Mouse (Mus musculus) embryonic stem cell, embryonic (primary cell): ENCODE measurements around the gene Rab3b.

ENCODE experiments used
- CTCF ChIA-PET, 4 experiments: fragments of 300-600 bp in 2 of 4; fragments of 350-600 bp in 2 of 4; sonication (Branson Sonifier 250); formaldehyde crosslinking; loops; one replicate each; lab custom pipeline; 2022; ENCODE audit warnings: inconsistent platforms in 2 of 4; lab: Charles Lee
- POLR2A ChIA-PET, 4 experiments: fragments of 300-600 bp in 2 of 4; fragments of 350-600 bp in 2 of 4; sonication (Branson Sonifier 250); formaldehyde crosslinking; loops; one replicate each; lab custom pipeline; 2022; ENCODE audit warnings: antibody characterized with exemption in 4 of 4, inconsistent platforms in 1 of 4; lab: Charles Lee

Gene Rab3b

DNA sequence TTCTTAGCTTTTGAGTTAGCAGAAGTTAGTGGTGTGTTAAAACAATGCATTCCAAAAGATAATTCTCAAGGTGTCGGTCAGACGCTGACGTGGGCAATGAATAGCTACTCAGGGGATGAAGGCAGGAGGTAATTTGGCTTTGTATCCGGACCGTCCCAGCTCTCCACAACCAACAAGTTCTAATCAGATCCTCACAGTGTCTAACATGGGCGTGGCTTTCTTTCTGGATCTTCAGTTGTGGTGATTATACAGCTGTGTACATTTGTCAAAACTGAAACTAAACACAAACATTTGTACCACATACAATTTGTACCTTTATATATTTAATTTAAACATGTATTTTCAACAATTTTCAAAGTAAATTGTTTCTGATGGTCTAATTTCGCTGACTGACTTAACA, 12.1 kb upstream of the Rab3b start:
- CTCF ChIA-PET = interaction anchor here in 1 of 4 experiments (0.6 kb wide), 1 partner anchor 11 kb away, joined by 4 read pairs; no protein-coding TSS in a partner anchor
- POLR2A ChIA-PET = interaction anchor here in 1 of 4 experiments (0.5 to 0.8 kb wide), 2 partner anchors 18 to 106 kb away, joined by 3 read pairs; partner anchors contain the start of gene A730015C16Rik

DNA sequence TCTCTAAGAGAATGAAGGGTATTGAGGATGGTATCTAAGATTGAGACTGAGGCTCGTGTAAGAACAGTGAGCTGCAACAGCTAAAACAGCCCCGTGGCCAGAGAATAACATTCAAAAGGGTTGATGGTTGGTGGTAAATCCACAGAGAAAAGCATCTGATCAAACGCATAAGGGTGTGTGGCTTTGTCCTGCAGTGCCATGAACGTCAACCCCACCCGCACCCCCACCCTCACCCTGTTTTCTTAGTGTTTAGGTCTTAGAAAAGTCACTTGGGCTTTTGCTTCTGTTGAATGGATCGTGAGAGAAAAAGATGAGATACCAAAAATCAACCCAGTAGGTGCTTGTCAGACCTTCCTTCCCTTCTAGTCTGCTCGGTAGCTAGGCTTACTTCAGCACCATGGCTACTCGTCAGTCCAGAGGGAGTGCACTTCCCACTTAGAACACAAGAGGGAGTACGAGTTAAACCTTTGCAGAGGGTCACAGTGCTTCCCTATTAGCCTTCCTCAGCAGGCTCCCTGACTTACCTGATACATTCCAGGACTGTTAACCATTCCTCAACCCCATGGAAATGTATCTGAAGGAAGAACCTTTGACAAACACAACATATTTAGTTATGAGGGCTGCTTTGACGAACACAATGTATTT, 9.0 kb upstream of the Rab3b start:
- ChIA-PET POLR2A (interaction anchor here in 3 of 4 experiments (0.6 to 2.2 kb wide), 14 partner anchors 9 to 1062 kb away, joined by 3 to 11 read pairs (median 4); no protein-coding TSS in a partner anchor), CTCF (interaction anchor here (0.5 to 2.3 kb wide), 35 partner anchors 9 to 1066 kb away, joined by 3 to 11 read pairs (median 4); partner anchors contain the start of genes Btf3l4 (in 1 of the 4), Kti12 (in 1 of the 4) and Rab3b (in 1 of the 4))

DNA sequence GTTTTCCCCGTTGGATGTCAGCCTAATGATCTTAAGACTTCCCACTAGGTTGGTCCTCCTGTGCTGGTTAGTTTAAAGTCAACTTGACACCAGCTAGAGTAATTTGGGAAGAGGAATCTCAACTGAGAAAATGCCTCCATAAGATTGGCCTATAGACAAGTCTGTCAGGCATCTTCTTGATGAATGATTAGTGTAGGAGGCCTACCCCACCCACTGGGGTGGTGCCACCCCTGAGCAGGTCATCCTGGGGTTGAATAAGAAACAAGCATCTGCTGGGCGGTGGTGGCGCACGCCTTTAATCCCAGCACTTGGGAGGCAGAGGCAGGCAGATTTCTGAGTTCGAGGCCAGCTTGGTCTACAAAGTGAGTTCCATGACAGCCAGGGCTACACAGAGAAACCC, 5.1 kb upstream of the Rab3b start:
- ChIA-PET POLR2A (interaction anchor here in 1 of 4 experiments (0.9 kb wide), 1 partner anchor 39 kb away, joined by 3 read pairs; the partner anchor contains the start of gene Txndc12), CTCF (no interaction called here)

DNA sequence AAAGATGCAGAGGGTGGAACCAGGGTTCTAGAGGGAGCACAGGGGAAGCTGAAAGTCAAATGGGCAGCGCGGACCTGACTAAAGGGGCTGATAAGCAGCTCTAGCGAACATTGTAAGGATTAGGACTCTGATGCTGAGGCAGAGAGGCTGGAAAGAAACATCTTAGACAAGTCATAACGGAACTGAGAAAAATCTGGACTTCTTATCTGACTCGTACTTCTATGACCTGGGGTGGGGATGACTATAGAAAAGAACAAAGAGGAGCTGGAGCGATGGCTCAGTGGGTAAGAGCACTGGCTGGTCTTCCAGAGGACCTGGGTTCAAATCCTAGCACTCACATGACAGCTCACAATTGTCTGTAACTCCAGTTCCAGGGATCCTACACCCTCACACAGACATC, 962 bp upstream of the Rab3b start:
- CTCF ChIA-PET = interaction anchor here in 1 of 4 experiments (0.6 to 2.3 kb wide), 2 partner anchors 8 to 12 kb away, joined by 3 to 10 read pairs; no protein-coding TSS in a partner anchor
- POLR2A ChIA-PET = interaction anchor here in 3 of 4 experiments (0.7 to 2.4 kb wide), 6 partner anchors 22 to 340 kb away, joined by 3 to 10 read pairs (median 5); partner anchors contain the start of gene Btf3l4 (in 1 of the 3)

DNA sequence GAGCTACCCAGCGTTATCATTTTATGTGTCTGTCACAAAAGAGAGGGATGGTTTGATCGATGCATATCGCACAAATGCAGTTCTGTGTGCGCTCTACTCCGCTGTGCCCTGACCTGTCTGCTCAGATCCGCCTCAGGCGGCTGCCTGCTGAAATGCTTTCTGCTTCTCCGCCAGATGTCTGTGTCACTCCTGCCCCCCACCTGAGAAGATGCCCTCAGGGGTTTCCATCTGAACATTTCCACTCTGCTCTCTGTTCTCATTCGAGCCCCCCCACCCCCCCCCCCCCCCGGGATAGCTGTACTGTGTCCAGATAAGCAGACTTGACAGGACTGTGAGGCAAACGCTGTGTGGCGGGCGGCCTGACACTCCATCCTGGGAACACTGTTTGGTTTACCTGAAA, 5.0 kb downstream of the Rab3b start:
- POLR2A ChIA-PET = interaction anchor here in 2 of 4 experiments (0.6 to 1.2 kb wide), 6 partner anchors 14 to 109 kb away, joined by 3 to 5 read pairs (median 3); no protein-coding TSS in a partner anchor
- CTCF ChIA-PET = no interaction called here

DNA sequence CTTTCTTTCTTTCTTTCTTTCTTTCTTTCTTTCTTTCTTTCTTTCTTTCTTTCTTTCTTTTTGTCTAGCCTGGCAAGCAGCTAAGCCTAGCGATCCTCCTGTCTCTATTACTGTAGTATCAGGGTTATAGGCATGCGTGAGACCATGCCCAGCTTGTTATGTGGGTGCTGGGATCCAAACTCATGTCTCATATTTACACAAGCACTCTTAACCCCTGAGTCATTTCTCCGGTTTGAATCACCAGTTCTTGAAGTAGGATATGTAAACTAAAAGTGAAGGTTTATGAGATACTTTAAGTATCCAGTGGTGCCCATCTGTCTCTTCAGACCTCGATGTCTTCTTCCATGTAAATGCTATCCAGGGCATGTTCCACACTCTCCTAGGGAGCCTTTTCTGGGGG, 8.6 kb downstream of the Rab3b start:
- POLR2A ChIA-PET = interaction anchor here in 2 of 4 experiments (0.6 to 1.2 kb wide), 7 partner anchors 13 to 546 kb away, joined by 3 to 5 read pairs (median 3); partner anchors contain the start of gene Btf3l4 (in 1 of the 2)
- CTCF ChIA-PET = interaction anchor here in 1 of 4 experiments (0.9 kb wide), 1 partner anchor 18 kb away, joined by 3 read pairs; no protein-coding TSS in a partner anchor

DNA sequence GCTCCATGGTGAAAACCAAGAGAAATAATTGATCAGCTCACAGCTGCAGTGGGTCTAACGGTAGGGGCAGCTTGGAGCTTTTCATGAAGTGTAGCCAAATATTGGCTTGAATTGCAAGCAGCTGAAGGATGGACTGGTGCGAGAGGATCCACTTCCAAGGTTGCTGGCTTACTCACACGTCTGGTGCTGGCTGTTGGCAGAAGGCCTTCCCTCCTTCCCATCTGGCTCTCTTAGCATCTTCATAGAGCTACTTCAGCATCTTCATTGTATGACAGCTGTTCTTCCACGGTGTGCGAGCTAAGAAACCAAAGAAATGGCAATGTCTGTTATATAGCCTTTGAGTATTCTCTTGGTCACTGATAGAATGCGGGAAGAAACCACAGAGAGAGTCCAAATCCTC, 12.0 kb downstream of the Rab3b start:
- POLR2A ChIA-PET = interaction anchor here in 2 of 4 experiments (0.9 to 1.1 kb wide), 2 partner anchors 11 to 16 kb away, joined by 3 read pairs; no protein-coding TSS in a partner anchor
- CTCF ChIA-PET = interaction anchor here in 1 of 4 experiments (0.6 kb wide), 1 partner anchor 147 kb away, joined by 3 read pairs; no protein-coding TSS in a partner anchor

DNA sequence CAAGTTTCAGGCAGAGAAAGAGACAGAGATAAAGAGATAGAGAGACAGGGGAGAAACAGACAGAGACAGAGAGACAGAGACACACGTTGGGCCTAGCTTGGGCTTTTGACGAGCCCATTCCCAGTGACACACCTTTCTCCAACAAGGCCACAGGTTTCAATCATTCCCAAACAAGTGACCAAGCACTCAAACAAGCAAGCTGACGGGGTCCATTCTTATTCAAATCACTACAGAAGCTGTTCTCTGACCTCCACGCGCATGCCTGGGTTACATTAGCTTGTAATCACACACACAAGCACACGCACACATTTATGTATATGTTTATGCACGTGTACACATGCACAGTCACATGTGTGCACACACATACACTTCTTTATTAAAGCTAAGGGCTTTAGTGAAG, 21.6 kb downstream of the Rab3b start:
- POLR2A ChIA-PET = interaction anchor here (0.6 to 2.7 kb wide), 24 partner anchors 9 to 427 kb away, joined by 3 to 10 read pairs (median 3); partner anchors contain the start of genes Rab3b (in 2 of the 4), A730015C16Rik (in 1 of the 4) and Nrd1 (in 1 of the 4)
- CTCF ChIA-PET = interaction anchor here in 3 of 4 experiments (0.5 to 0.7 kb wide), 3 partner anchors 31 to 875 kb away, joined by 3 to 9 read pairs (median 3); no protein-coding TSS in a partner anchor

DNA sequence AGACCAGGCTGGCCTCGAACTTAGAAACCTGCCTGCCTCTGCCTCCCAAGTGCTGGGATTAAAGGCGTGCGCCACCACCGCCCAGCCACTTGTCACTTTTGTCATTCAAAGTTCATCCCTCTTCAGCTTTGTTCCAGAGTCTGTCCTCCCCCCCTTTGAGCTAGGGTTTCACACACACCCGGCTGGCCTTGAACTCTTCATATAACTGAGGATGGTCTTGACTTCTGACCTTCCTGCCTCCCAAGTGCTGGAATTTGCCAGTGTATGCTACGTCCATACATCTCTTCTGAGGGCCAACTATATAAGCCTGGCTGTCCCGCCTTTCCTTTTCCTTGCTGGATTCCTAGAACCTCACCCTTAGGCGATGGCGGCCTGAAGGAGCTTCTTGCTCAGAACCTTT, 24.0 kb downstream of the Rab3b start:
- ChIA-PET CTCF (interaction anchor here in 3 of 4 experiments (0.5 to 1.1 kb wide), 9 partner anchors 12 to 457 kb away, joined by 3 to 7 read pairs (median 3); no protein-coding TSS in a partner anchor), POLR2A (interaction anchor here (0.5 to 1.6 kb wide), 24 partner anchors 9 to 1234 kb away, joined by 3 to 7 read pairs (median 3); partner anchors contain the start of genes Txndc12 (in 2 of the 4), Btf3l4 (in 1 of the 4), Nrd1 (in 1 of the 4) and Orc1 (in 1 of the 4))

DNA sequence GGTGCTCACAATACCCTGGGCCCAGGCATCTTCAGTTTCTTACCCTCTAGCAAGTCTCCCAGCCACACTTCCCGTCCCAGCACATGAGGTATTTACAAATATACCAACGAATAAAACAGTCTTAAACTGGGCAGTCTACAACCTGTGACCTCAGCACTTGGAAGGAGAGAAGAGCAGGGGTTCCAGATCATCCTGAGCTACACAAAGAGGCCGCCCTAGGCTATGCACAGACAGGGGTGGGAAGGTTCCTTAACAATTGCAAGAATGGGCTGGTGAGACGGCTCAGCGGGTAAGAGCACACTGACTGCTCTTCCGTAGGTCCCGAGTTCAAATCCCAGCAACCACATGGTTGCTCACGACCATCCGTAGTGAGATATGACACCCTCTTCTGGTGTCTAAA, 24.5 kb downstream of the Rab3b start:
- ChIA-PET CTCF (interaction anchor here (0.5 to 1.1 kb wide), 9 partner anchors 24 to 457 kb away, joined by 3 to 7 read pairs (median 4); no protein-coding TSS in a partner anchor), POLR2A (interaction anchor here (0.5 to 1.6 kb wide), 22 partner anchors 9 to 1233 kb away, joined by 3 to 7 read pairs (median 3); partner anchors contain the start of genes Txndc12 (in 2 of the 4), Btf3l4 (in 1 of the 4), Nrd1 (in 1 of the 4) and Orc1 (in 1 of the 4))

DNA sequence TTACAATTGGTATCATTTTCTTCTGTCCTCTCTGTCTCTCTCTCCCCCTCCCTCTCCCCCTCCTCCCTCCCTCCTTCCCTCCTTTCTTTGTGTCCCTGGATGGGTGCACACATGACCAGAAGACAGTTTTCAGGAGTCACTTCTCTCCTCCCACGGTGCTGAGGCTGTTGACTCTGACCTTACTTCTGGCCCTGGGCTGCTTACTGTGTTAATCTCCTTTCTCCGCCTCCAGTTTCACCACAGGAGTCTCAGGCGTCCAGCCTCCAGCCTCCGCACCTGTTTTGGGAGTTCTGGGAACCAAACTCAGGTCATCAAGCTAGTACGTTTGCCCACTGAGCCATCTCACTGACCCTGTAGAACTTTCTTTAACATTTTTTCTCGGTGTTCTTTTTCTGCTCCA, 25.2 kb downstream of the Rab3b start:
- ChIA-PET POLR2A (interaction anchor here in 2 of 4 experiments (1.3 to 1.8 kb wide), 3 partner anchors 25 to 214 kb away, joined by 3 to 5 read pairs (median 4); partner anchors contain the start of genes Rab3b (in 1 of the 2) and Txndc12 (in 1 of the 2)), CTCF (interaction anchor here in 1 of 4 experiments (0.6 kb wide), 1 partner anchor 34 kb away, joined by 4 read pairs; no protein-coding TSS in a partner anchor)

DNA sequence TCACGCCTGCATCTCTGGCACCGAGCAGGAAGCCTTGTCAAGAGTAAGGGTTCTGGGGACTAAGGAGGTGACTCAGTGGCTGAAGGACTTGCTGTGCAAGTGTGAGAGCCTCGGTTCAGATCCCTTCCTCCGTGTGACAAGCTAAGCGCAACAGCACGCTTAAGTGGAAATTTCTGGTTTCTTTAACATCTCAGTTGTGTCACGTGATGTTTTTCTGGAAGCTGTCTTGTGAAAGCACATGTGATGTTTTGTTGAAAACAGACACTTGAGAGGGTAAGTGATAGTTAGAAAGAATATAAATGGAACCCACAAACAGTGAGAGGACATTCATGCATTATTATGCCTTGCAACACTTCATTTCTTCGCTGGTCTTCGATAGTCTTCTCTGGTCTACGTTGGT, 25.9 kb downstream of the Rab3b start:
- POLR2A ChIA-PET = interaction anchor here in 3 of 4 experiments (0.5 to 2.0 kb wide), 17 partner anchors 9 to 475 kb away, joined by 3 to 11 read pairs (median 4); partner anchors contain the start of genes Rab3b (in 2 of the 3), A730015C16Rik (in 1 of the 3), Btf3l4 (in 1 of the 3) and Kti12 (in 1 of the 3)
- CTCF ChIA-PET = interaction anchor here in 3 of 4 experiments (0.6 to 1.0 kb wide), 3 partner anchors 35 to 72 kb away, joined by 3 to 5 read pairs (median 4); no protein-coding TSS in a partner anchor

DNA sequence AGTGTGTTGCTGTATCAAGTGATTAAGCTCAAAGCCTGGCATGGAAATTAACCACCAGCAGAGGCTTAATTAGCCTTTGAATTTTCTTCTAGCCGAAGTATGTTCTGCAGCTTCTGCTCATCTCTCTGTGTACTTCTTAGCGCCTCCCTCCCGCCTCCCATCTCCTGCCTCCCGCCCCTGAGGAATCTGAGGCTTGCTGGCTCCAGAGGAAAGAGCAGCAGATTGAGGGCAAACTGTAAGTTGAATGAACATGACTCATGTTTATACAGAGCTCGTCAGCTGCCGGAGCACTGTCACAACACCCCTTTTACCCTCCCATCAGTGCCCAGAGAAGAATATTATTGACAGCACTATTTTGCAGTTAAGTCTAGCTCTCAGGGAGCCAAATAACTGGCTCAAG, 27.0 kb downstream of the Rab3b start:
- POLR2A ChIA-PET = interaction anchor here in 3 of 4 experiments (0.8 to 2.2 kb wide), 22 partner anchors 10 to 326 kb away, joined by 3 to 11 read pairs (median 4); partner anchors contain the start of genes Rab3b (in 2 of the 3), A730015C16Rik (in 1 of the 3), Btf3l4 (in 1 of the 3) and Kti12 (in 1 of the 3)

DNA sequence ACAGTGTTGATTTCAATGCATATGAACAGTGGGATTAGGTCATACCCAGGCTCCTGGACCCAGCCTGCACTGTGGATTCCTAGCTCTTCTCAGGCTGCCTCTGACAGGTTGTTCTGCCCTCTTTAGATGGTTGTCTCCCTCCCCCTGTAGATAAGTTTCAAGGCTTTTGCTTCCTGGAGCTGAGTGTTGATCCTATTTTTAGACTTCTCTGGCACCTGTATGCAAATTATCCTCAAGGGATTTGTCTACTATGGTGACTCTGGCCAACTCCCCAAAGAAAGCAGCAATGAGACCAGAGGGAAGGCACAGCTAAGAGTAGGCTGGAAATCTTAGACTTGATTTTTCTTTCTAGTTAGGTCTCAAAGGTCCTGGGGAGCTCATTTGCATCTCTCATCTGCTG, 28.6 kb downstream of the Rab3b start:
- ChIA-PET POLR2A (interaction anchor here in 2 of 4 experiments (0.6 to 2.2 kb wide), 14 partner anchors 12 to 288 kb away, joined by 3 to 7 read pairs (median 3); partner anchors contain the start of genes Btf3l4 (in 1 of the 2), Cc2d1b (in 1 of the 2) and Rab3b (in 1 of the 2)), CTCF (interaction anchor here in 1 of 4 experiments (0.7 to 1.6 kb wide), 2 partner anchors 37 to 59 kb away, joined by 3 to 11 read pairs; no protein-coding TSS in a partner anchor)

More for the DNA sequence above, 27.0 kb downstream of the Rab3b start:
- CTCF ChIA-PET = interaction anchor here in 3 of 4 experiments (0.8 to 1.0 kb wide), 3 partner anchors 36 to 81 kb away, joined by 3 to 5 read pairs (median 4); no protein-coding TSS in a partner anchor

DNA sequence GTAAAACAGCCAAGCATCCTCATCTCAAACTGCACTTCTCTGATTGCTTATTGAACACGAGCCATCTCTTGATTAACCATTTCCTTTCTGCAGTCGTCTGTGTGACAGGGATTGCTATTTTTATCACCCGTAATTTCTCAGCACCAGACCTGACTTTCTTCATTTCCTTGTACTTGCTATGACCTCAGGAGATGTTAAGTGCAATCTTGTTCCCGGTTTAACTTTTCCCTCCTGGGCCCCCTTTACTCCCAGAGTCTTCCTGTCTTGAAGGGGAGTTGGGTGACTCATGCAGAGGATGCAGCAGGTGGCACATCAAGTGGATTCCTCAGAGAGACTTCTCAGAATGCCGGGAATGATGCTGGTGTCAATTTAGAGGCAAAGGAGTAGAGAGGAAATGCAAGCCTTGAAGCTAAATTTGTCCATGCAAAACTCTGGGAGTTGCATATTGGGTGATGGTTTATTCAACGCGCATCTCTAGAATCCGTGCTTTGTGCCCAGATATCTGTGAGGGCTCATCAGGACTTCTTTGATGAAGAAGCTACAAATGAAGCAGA, 31.1 kb downstream of the Rab3b start:
- ChIA-PET POLR2A (interaction anchor here in 2 of 4 experiments (1.5 to 2.1 kb wide), 3 partner anchors 10 to 241 kb away, joined by 3 to 7 read pairs (median 6); no protein-coding TSS in a partner anchor), CTCF (no interaction called here)

DNA sequence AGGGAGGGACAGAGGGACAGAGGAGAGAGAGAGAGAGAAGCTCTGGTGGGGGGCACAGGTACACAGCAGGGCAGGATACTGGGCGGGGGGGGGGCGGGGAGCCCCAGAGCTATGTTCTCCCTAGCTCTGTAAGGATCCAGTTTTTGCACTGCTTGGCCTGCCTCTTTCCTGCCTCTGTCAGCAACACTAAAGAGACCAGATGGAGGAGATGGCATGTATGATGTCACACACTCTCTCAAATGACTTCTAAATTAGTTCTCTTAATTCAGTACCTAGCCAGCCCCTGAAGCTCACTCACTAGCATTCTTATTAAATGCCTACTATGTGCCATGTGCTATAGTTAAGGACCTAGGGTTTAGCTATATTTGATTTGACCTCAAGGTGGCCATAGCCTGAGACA, 33.0 kb downstream of the Rab3b start:
- ChIA-PET CTCF (no interaction called here), POLR2A (interaction anchor here in 2 of 4 experiments (1.4 to 1.7 kb wide), 2 partner anchors 11 to 32 kb away, joined by 3 to 7 read pairs; no protein-coding TSS in a partner anchor)

DNA sequence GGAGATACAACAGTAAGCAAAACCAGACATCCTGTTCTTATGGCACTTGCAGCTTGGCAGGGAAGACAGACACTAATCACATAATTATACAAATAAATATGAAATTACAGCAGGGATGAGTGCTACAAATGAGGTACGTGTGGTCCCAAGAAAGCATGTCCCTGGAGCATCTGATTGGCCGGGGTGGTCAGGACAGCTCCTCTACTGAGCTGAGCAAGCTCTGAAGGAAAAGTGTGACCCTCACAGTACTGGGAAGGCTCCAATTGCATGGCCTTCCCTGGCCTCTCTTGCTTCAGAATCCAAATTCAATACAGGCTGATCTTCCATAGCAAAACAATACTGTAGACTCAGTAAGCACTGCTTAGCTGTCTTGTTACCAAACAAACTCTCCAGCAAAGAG, 34.3 kb downstream of the Rab3b start:
- CTCF ChIA-PET = no interaction called here
- POLR2A ChIA-PET = interaction anchor here in 1 of 4 experiments (1.3 kb wide), 1 partner anchor 11 kb away, joined by 3 read pairs; no protein-coding TSS in a partner anchor
